Mouse (Mus musculus): ENCODE data around the gene Med22. TPM values are rescaled to one million over a fixed set of nuclear protein-coding genes. Genes with fewer than 3 reads are reported as not detected.

The Med22 gene
- total RNA-seq (2017): 10.6 and 13.3 TPM in 2 replicates

DNA sequence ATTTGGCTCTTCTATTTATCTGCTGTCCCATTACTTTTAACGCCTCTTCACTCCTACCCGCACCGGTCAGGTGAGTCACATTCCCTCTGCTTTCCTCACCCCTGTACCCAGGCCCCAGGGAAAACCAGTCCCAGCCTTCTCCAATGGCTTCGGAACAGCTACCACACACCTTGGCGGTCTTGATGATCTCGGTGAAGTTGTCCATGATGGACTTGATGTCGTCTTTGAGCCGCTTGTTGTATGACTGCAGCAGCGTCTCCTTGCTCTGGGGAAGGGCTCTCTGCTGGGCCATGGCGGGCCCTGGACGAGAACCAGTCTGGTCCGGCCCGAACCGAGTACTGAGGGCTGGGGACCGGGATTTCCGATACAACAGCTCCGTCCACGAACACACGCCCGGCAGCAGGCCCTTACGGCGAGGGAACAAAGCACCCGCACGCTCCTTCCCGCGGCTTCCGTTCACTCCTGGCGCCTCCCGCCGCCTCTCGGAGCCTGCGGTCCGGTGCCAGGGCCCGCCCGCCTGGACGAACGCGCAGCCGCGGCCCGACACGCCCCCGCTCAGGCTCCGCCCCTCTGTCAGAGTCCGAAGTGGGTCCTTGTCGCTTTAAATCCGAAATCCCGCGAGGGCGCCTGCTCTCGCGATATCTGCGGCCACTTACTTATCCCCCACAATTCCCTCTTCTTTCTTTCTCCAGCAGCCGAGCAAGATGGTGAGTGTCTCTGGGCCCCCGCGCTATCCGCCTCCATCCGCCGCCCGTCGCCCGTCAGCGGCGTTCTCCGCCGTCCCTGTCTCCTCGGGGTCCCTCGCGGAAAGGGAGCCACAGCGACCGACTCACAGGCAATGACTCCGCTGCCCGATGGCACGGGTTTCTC lies at the start of gene Med22, which contains the start of gene Rpl7a:
Gene Med22 (minus strand): TSS at position 554 of the 870 bp plus-strand sequence.
Gene Rpl7a (plus strand): TSS at position 641 of the 870 bp plus-strand sequence.
- ATAC-seq (ENCODE audit: extremely low read depth, insufficient number of reproducible peaks, low FRiP score, poor library complexity, severe bottlenecking): peak; percentile 82

DNA sequence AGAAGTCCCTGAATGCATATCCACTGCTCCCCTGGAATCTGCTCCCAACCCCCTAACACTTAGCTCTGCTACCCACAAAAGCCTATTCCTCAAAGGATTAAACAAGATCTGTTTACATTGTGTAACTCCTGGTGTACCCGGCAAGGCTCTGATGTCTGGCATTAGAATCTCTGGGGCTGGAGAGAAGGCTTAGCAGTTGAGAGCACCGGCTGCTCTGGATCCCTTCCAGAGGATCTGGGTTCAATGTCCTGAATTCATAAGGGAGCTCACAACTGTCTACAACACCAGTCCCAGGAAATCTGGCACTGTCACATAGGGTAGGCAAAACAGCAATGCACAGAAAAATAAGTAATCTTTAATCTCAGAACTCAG lies 47.0 kb upstream of the Med22 start:
- ATAC-seq (ENCODE audit: extremely low read depth, insufficient number of reproducible peaks, low FRiP score, poor library complexity, severe bottlenecking): no peak

DNA sequence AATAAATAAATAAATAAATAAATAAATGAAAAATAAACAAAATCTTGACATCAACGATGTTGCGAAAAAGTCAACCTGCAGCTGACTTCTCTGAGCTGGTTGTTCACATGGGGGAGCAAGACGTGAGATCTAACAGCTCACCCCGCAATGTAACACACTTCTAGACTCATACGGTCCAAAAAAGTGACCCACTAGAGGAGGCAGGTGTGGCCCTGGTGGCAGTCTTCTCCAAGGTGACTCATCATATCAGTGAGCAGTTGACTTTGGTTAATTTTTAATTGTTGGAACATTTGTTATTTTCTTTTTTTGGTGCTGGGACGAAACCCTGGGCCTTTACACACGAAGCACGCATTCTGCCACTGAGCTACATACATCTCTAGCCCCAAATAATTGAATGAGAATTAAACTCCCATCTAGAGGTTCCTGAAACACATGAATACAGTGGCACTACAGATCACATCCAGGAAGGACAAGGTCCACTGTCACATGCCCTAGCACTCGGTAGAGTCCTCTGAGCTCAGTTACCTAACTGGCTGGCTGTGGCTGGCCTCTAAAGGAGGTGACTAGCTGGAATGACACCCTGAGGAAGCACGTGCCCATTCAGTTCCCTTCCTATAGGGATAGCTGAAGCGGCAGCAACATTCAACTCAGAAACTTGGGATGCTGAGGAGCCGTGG lies 46.5 kb upstream of the Med22 start:
- ATAC-seq (ENCODE audit: extremely low read depth, insufficient number of reproducible peaks, low FRiP score, poor library complexity, severe bottlenecking): no peak

DNA sequence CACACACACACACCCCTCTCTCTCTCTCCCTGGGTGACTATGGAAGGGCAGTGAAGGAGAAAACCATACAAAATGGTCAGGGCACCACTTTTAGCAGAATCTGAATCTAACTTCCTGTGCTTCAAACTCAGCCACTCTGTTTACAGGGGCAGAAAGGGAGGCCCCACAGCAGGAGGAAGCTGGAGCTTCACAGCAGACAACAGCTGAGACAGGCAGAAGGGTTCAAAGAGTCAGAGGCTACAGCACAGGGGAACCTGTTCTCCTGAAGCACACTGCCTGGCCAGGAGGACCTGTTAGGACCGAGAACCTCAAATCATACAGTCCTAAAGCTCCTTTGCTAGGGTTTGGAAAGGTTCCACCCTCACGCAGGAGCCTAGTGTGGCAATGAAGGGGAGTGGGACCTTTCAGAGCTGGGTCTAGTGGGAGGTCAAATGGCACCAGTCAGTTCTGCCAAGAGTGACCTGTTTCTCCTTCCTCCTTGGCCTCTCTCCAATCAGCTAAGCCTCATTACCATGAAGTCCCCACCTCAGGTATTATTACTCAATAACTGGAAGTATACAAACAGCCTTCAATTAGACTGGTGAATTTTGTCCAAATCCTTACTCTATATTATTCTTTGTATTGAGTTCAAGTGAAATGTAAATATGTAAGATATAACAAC lies 44.4 kb upstream of the Med22 start:
- ATAC-seq (ENCODE audit: extremely low read depth, insufficient number of reproducible peaks, low FRiP score, poor library complexity, severe bottlenecking): no peak

DNA sequence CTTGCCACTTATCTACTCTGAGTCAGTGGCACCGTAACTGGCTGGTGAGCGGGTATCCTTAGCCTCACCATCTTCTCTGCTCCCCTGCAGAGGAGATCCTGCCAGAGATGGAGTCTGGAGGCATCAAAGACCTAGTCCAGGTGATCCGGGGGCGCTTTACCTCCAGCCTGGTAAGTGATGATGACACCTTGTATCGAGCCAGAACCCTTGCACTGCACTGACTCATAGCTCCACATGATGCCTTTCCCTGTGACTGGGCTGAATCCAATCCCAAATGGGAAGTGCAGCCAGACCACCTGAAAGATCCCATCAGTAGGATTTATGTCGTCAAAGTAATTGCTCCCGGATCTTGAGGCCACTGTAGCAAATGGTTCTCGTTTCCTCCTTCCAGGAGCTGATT lies 42.4 kb upstream of the Med22 start:
- no peak for ATAC-seq (ENCODE audit: extremely low read depth, insufficient number of reproducible peaks, low FRiP score, poor library complexity, severe bottlenecking)

DNA sequence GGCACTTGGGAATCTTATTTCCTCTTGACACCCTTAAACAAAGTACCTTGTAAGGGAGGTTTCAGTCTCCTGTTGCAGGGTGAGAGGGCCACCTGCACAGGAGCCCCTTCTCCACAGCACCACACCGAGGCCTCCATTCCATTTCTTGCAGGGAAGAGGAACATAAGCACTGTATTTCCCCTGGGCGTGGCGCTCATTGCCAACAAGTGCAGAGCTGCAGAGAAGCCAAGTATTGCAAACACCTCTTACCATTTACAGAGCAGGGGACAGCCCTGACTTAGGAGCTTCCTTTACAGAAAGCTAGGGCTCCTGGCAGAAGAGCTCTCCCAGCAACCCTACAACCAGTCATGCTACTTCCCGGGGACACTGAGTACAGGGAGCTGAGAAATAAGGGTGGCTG lies 41.7 kb upstream of the Med22 start:
- no peak for ATAC-seq (ENCODE audit: extremely low read depth, insufficient number of reproducible peaks, low FRiP score, poor library complexity, severe bottlenecking)

DNA sequence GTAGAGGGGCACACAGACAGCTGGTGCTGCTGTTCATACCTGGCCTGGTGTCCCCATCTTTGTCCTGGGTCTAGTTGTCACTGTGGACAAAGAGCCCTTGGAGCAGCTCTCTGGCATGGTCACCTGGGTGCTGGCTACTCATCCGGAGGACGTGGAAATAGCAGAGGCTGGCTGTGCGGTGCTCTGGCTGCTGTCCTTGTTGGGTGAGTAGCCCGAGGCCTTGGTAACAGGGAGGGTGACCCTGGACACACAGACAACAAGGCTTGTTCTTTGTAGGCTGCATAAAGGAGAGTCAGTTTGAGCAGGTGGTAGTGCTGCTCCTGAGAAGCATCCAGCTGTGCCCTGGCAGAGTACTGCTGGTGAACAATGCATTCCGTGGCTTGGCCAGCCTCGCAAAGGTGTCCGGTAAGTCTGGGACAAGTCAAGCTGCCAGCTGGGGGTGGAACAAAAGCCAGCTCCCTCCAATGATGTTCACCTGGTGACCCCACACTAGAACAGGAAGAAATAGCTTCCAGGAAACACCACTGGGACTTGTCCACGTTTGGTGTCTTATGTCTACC lies 40.9 kb upstream of the Med22 start:
- ATAC-seq (ENCODE audit: extremely low read depth, insufficient number of reproducible peaks, low FRiP score, poor library complexity, severe bottlenecking): no peak

DNA sequence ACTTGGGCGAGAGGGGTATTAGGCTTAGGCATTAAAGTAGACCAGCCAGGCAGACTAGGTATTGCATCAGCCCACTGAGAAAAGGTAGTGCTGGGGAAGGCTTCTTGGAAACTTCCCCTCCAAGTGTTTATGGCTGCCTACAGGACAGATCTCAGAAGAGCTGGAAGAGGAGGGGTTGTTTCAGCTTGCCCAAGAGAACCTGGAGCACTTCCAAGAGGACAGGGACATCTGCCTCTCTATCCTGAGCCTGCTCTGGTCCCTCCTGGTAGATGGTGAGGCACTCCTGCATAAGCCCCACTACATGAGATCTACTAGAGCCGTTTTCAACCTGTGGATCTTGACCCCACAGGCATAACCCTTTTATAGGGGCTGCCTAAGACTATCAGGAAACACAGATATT lies 39.9 kb upstream of the Med22 start:
- ATAC-seq (ENCODE audit: extremely low read depth, insufficient number of reproducible peaks, low FRiP score, poor library complexity, severe bottlenecking): no peak

DNA sequence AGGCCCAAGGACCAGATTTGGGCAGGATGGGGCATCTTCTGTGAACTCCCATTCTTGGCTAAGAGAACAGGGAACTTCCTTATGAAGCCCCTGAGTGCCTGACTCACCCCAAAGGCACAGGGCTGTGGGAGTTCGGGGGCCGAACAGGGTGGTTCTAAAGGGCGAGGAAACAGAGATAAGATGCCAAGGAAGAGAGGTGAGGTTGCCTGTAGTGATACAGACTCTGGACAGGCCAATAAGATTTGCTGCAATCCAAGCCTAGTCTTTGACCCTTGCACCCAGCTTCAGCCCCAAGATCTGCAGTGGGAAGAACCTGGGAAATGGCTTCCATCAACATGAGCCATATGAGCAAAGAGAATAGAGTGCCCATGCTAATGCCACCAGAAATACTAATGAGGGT lies 32.8 kb upstream of the Med22 start:
- no peak for ATAC-seq (ENCODE audit: extremely low read depth, insufficient number of reproducible peaks, low FRiP score, poor library complexity, severe bottlenecking)

DNA sequence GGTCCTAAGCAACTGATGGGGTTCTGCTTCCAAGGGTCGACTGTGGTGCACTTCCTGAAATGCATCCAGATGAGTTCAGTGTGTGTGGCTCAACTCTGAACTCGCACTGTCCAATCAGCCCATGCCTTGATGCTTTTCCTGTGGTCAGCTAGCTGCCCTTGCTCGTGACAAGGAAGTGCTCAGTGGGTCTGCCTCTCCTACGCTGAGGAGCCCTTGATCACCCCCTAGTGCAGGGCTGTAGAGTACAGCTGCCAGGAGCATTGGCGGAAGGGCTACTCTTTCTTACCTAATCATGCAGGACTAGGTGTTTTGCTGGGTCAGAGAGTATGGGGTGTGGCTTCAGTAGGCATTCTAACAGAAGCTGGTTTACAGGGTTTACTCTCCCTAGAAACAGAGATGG lies 31.1 kb upstream of the Med22 start:
- ATAC-seq (ENCODE audit: extremely low read depth, insufficient number of reproducible peaks, low FRiP score, poor library complexity, severe bottlenecking): peak; percentile 87

DNA sequence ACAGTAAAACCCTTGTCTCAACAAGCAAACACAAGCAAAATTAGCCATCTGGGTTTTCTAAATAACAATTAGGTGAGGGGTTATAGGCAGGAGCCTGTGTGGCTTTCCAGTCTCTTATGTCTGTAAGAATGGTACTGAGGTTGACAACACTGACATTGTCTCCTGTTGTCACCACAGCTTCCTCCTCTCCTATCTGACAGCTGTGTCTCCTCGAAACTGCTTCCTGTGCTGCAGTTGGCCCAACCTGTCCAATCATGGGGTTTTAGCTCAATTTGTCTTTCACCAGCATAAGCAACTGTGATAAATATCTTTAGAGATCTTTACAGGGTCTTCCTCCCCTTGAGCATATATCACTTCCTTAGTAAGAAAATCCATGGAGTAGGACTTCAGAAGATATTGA lies 25.9 kb upstream of the Med22 start:
- ATAC-seq (ENCODE audit: extremely low read depth, insufficient number of reproducible peaks, low FRiP score, poor library complexity, severe bottlenecking): no peak

DNA sequence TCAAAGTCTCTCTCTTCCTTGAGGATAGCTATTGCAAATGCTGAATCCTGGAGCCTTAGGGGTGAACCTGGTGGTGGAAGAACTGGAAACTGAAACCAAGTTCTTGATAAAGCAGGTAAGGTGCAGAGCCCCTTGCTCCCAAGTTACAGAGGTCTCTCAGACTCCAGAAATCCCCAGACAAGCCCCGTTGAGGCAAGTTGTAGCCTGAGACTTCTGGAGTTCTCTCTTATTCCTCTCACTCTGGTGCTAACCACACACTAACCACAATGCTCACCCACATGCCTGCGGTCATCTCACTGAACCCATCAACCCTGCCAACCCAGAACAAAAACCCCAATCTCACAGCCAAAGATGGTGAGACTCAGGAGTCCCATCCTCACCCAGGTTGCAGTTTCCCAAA lies 24.8 kb upstream of the Med22 start:
- no peak for ATAC-seq (ENCODE audit: extremely low read depth, insufficient number of reproducible peaks, low FRiP score, poor library complexity, severe bottlenecking)

DNA sequence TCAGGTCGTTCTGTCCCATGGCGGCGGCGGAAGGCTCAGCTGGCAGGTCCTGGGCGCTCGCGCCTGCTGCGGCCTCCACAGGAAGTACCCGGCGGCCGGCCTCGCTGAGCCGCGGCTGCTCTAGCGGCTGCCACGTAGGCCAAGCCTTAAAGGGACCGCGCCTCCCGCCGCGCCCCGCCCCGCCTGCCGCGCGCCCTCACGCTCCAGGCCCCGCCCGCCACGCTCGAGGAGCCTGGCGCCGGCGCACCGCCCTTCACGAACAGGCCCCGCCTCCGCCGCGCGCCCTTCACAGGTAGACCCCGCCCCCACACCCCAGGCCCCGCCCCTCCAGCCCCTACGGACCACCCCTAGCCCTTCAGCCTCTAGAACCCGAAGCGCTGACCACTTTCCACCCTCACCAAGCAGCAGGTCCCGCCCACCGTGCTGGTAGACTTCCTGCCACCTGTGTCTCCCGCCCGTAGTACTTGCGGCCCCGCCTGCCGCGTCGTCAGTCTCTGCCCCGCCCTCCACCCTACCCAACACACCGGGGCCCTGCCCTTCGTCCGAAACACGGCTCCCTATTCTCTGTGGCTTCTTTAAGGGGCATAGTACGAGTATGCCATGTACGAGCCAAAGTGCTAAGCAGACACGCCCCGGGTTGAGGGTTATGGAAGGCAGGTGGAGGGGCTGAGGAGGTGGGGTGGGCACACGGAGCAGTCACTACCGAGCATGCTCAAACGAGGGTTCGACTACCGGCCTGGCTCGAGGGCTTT lies 23.0 kb upstream of the Med22 start, which contains the start of the genes Surf4 and Stkld1:
Gene Surf4 (minus strand): TSS at position 625 of the 752 bp plus-strand sequence.
Gene Stkld1 (plus strand): TSS at position 744 of the 752 bp plus-strand sequence.
- ATAC-seq (ENCODE audit: extremely low read depth, insufficient number of reproducible peaks, low FRiP score, poor library complexity, severe bottlenecking): peak; percentile 87

DNA sequence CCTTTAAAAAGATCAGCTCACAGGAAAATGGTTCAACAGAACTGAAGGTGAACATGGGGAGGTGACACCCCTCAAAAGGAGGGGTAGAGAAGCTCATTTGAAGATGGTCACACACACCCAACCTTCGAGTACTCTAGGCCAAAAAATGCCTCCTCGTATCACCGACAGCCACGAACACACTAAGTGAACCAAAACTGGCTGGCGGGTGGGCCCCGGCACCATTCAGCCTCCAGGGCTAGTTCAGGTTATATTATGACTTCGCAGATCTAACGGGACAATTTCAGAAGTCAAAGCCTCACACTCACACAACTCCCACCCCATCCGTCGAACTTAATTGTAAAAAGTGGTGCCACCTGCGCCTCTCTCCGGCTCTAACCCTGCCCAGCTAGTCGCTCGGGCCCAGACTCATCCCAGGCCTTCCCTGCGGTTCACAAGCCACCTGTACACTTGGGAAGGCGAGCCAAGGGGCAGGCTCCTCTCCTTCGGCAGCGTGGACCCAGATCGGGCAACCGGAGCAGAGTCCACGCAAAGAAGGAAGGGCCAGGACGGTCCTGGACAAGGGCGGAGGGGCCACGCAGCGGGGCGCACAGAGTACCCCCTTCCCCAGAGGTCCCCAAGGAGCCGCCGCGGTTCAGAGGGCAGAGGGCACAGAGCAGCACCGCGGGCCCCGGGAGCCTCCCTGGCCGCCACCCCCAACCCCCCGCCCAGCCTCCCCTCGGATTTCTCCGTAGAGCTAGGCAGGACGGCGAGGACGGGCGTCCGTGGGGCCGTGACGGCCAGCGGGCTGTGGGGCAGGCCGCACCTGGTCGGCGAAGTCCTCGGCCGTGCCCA lies 22.2 kb upstream of the Med22 start:
- ATAC-seq (ENCODE audit: extremely low read depth, insufficient number of reproducible peaks, low FRiP score, poor library complexity, severe bottlenecking): no peak

DNA sequence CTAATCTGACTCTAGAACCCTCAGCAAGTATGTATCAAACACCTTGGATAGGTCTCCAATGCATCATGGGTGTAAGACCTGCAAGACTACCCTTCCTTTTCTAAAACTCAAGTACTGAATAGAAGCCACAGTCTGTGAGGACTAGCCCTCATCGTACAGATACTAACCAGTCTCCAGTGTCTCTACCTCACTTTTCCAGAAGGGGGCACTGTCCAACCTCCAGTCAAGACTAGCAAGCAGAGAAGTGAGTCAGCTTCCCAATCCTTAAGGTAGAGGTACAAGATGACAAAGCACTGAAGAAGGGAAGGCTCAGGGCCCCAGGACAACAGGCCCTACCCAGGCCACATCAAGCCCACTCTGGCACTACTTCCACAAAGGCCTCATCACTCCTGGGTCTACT lies 19.9 kb upstream of the Med22 start:
- peak; percentile 52 for ATAC-seq (ENCODE audit: extremely low read depth, insufficient number of reproducible peaks, low FRiP score, poor library complexity, severe bottlenecking)

DNA sequence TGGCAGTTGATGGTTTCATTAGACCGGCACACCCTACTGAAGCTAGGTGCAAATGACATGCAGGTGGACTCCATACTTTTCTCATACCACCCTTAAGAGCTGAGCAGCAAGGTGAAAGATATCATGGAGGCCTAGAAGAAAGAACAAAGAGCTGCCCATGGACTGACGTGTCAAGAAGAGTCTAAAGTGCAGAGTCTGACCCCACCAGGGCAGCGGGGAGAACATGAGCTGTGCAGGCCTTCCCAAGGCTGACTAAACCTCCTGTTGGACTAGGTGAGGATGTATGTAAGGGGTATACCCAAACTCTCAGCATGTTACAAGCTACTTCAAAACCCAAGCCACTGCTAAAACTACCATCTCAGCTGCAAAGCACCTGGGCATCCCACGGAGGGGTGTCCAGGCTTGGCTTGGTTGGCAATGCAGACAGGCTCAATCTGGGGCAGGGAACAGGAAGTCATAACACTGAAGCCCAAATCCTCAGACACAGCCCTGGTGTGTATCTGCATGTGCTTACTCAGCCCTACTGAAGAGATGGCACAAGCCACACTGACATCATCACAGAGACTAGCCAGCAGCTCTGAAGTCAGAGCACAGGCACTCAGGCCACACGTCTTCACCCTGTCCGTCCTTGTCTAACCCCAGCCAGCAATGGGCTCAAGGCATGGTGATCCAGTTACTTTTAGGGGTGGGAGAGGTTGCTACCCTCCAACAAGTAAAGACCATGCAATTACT lies 17.4 kb upstream of the Med22 start:
- ATAC-seq (ENCODE audit: extremely low read depth, insufficient number of reproducible peaks, low FRiP score, poor library complexity, severe bottlenecking): no peak

DNA sequence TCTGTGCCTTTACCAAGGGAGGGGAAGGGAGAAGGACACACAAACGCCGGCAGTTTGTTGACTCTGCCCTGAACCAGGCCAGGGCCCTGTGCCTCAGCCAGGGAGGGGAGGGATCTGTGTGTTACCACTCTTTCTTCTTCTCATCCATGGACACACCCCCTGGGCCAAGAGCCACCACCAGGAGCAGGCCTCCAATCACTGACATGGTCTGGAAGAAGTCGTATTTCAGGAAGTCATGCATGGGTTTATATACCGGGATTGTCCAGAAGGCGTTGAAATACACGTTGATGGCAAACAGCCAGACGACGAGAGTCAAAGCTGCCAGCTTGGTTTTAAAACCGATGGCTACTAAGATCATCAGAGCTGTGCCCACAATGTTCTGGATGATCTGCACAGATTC lies 11.3 kb upstream of the Med22 start:
- no peak for ATAC-seq (ENCODE audit: extremely low read depth, insufficient number of reproducible peaks, low FRiP score, poor library complexity, severe bottlenecking)
